Mouse (Mus musculus) hindbrain, embryonic 14.5 days (tissue): ENCODE measurements at regions not wholly inside any gene's neighbourhood (a gene's known extent, or its start where the extent isn't known, plus 50 kb on each side); places are given as distances from the start of the nearest gene placed in this dataset.

Source experiments
- ATAC-seq: fragments of 200-750 bp; cut with Nextera tagmentation; 2 replicates; pipeline ENCODE4 v1.8.0; 2017; ENCODE audit warnings: moderate number of reproducible peaks, mild to moderate bottlenecking, moderate TSS enrichment, moderate library complexity; ENCODE audit not compliant: low FRiP score
- DNase-seq: peaks from one replicate; pipeline ENCODE4 v3.0.0-alpha.2; 2015; ENCODE audit warnings: low spot score
- H3K27ac ChIP-seq: fragments of 300-500 bp; sonication (generic); 2 replicates; pipeline ENCODE4 v1.5.1; 2014; ENCODE audit warnings: mild to moderate bottlenecking, moderate library complexity
- H3K27me3 ChIP-seq: fragments of 300-500 bp; sonication (generic); 2 replicates; pipeline ENCODE4 v1.6.1; 2014; ENCODE audit warnings: mild to moderate bottlenecking, low read length, mixed read lengths; ENCODE audit not compliant: control insufficient read depth, insufficient read depth
- H3K36me3 ChIP-seq: fragments of 300-500 bp; sonication (generic); replicated peaks from 2 replicates; pipeline ENCODE4 v1.6.1; 2014; ENCODE audit not compliant: control insufficient read depth, insufficient read depth
- H3K4me1 ChIP-seq: fragments of 300-500 bp; sonication (generic); replicated peaks from 2 replicates; pipeline ENCODE4 v1.6.1; 2014; ENCODE audit warnings: antibody characterized with exemption, low read length, mixed read lengths; ENCODE audit not compliant: control insufficient read depth, insufficient read depth
- H3K4me2 ChIP-seq: fragments of 300-500 bp; sonication (generic); replicated peaks from 2 replicates; pipeline ENCODE4 v1.6.1; 2014; ENCODE audit warnings: mild to moderate bottlenecking, moderate library complexity
- H3K4me3 ChIP-seq: fragments of 300-500 bp; sonication (generic); replicated peaks from 2 replicates; pipeline ENCODE4 v1.5.1; 2014; ENCODE audit warnings: mild to moderate bottlenecking, low read length
- H3K9ac ChIP-seq: fragments of 300-500 bp; sonication (generic); 2 replicates; pipeline ENCODE4 v1.6.1; 2014
- H3K9me3 ChIP-seq: fragments of 300-500 bp; sonication (generic); 2 replicates; pipeline ENCODE4 v1.6.1; 2016; ENCODE audit warnings: low read length; ENCODE audit not compliant: control insufficient read depth
- WGBS: fragments of 180-500 bp; shearing (Covaris S2); extraction: QIAGEN DNeasy Blood & Tissue Kit; methylation state at CpG from one replicate; pipeline ENCODE4 v1.1.7; 2014; 5-methylcytosine and 5-hydroxymethylcytosine counted together

DNA sequence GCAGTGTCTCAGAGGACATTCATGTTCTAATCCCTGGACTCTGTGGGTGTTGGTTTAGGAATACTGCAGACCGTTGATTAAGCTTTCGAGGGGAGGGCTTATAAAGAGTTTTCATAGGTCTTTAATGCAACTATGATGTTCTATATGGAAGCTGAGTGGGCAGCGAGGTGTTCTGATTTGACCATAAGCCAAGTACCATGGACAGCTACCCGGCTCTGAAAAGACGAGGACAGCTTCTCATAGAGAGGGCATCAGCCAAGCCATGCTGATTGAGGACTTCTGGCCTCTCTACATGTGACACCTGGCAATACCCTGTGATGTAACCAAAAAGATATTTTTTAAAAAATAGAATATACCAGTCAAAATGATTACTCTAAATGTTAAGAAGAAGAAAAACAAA is 261.6 kb downstream of the Agtpbp1 start:
- DNase-seq = no peak
- H3K4me3 ChIP-seq = no peak overlapping the region
- H3K27ac ChIP-seq = no peak overlapping the region
- H3K36me3 ChIP-seq = no peaks in the 10 kb centered on the region
- WGBS = 52% methylated on average over 5 of the region's 5 CpGs
- no peak for ATAC-seq
- H3K9ac ChIP-seq = no peak overlapping the region
- no peak overlapping the region for H3K4me2 ChIP-seq
- H3K4me1 ChIP-seq = no peaks in the 10 kb centered on the region
- no peaks in the 10 kb centered on the region for H3K9me3 ChIP-seq
- no peaks in the 10 kb centered on the region for H3K27me3 ChIP-seq

DNA sequence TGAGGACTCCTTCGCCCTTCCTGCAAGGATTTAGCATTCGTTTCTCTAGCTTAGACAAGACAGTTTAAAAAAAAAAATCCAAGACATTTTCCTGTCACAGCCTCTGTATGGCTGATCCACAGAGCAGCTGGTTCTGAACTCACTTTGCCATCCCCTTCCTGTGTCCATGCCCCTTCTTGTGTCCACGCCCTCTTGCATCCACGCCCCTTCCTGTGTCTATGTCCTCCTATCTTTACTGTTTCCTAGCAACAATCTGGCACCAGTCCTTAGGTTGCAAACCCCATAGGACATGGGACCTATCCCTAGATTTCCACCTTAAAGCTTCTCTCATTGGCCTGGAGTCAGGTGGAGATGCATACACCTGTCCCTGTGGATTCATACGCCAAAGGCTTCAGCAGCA is 264.8 kb downstream of the Agtpbp1 start:
- Histone ChIP-seq H3K36me3 (no peaks in the 10 kb centered on the region), H3K4me2 (no peak overlapping the region), H3K27ac (no peak overlapping the region), H3K27me3 (no peaks in the 10 kb centered on the region), H3K4me3 (no peak overlapping the region), H3K9me3 (no peaks in the 10 kb centered on the region), H3K9ac (no peak overlapping the region), H3K4me1 (no peaks in the 10 kb centered on the region)
- WGBS = 88% methylated on average over 5 of the region's 5 CpGs
- no peak for ATAC-seq
- no peak for DNase-seq

DNA sequence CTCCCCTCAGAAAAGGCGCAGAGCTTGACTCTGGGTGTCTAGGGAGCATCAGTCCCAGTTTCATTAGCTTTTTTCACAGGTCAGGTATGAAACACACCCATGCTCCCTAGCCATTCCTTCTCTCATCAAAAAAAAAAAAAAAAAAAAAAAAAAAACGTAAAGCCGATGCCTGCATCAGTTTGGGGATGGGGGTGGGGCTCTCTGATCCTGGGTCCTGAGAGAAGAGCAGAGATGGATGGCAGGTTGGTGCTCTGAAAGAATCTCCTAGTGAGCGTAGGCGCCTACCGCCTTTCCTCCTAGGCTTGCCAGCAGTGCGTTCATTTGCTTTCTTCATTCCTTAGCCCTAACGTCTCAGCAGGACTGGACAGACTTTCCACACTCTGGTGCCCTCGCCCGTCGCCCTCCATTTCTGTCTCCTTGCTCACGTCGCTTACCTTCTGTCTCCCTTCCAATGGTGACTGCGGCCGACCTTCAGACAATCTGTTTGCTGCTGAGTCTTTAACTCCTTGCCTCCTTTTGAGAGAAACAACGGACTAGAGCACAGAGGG is 267.5 kb downstream of the Agtpbp1 start:
- ATAC-seq (no peak), DNase-seq (no peak)
- no peak overlapping the region for H3K9ac ChIP-seq
- H3K4me2 ChIP-seq = no peak overlapping the region
- no peaks in the 10 kb centered on the region for H3K36me3 ChIP-seq
- H3K4me3 ChIP-seq = no peak overlapping the region
- H3K27me3 ChIP-seq = no peaks in the 10 kb centered on the region
- H3K9me3 ChIP-seq = no peaks in the 10 kb centered on the region
- H3K4me1 ChIP-seq = no peaks in the 10 kb centered on the region
- WGBS = 46% methylated on average over 16 of the region's 16 CpGs
- H3K27ac ChIP-seq = no peak overlapping the region

DNA sequence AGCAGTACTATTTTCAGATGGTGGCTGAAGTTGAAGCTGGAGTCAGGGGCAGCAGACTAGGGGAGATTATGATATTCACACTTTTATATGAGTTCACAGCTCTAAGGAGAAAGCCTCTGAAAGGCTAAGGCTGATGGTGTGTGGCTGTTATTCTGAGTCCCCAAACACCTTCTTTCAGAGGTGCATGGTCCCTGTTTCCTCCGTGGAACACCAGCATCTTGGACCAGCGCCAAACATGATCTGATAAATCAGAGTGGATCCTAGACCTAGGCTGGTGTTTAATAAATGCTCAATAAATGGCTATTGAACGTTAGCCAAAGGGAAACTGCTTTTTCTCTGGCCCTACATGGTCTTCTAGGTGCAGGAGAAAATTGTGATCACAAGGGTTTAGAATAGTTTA is 269.2 kb downstream of the Agtpbp1 start:
- WGBS = 64% methylated on average over 3 of the region's 3 CpGs
- ATAC-seq (no peak), DNase-seq (no peak)
- no peaks in the 10 kb centered on the region for H3K27me3 ChIP-seq
- H3K4me2 ChIP-seq = no peak overlapping the region
- H3K27ac ChIP-seq = no peak overlapping the region
- no peaks in the 10 kb centered on the region for H3K4me1 ChIP-seq
- no peak overlapping the region for H3K9ac ChIP-seq
- no peak overlapping the region for H3K4me3 ChIP-seq
- H3K9me3 ChIP-seq = no peaks in the 10 kb centered on the region
- H3K36me3 ChIP-seq = no peaks in the 10 kb centered on the region

DNA sequence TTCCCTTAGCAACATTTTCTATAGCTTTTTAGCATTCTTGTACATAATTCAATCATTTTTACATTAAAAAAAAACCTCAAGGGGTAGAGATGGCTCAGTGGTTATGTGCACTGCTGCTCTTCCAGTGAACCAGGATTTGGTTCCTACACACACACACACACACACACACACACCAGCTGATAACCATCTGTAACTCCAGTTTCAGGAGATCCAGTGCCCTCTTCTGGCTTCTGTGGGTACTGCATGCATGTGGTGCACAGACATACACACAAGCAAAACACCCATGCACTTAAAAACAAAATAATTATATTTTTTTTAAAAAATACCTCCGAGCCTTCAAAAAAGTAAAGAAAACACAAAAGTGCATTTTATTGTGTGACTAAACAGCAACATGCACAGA is 270.6 kb downstream of the Agtpbp1 start:
- Histone ChIP-seq H3K4me1 (no peaks in the 10 kb centered on the region), H3K4me2 (no peak overlapping the region), H3K27me3 (no peaks in the 10 kb centered on the region), H3K9ac (no peak overlapping the region), H3K36me3 (no peaks in the 10 kb centered on the region), H3K9me3 (no peaks in the 10 kb centered on the region), H3K4me3 (no peak overlapping the region), H3K27ac (no peak overlapping the region)
- 70% methylated on average over 1 of the region's 1 CpGs for WGBS
- DNase-seq (no peak), ATAC-seq (no peak)

DNA sequence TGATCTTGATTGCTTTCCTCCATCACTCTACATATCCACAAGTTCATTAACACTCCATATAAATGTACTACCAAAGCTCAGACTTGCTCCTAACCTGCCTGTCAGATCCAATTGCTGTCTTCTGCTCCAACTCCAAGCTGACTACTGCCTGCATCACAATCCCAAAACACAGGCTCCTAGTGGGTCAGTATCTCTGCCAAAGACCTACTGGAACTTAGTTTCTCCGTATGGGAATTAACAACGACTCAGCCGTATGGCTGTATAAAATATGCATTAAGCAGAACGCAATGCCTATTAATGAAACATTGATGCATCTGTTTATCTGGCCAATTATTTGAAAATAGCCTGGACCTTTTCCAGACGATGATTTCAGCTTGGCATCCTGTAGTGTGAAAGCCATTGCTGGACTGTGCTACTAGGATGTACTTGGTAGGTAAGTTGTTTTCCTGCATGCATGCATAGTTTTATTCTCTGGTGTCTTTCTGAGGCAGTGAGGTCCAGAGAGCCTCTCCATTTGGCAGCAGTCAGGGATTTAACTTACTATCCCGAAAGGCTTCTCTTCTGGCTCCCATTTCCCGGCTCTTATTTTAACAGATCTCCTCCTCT is 271.2 kb downstream of the Agtpbp1 start:
- Histone ChIP-seq H3K4me3 (no peak overlapping the region), H3K27ac (no peak overlapping the region), H3K9me3 (no peaks in the 10 kb centered on the region), H3K9ac (no peak overlapping the region), H3K27me3 (no peaks in the 10 kb centered on the region), H3K4me1 (no peaks in the 10 kb centered on the region), H3K4me2 (no peak overlapping the region), H3K36me3 (no peaks in the 10 kb centered on the region)
- DNase-seq (no peak), ATAC-seq (no peak)
- 77% methylated on average over 7 of the region's 7 CpGs for WGBS

DNA sequence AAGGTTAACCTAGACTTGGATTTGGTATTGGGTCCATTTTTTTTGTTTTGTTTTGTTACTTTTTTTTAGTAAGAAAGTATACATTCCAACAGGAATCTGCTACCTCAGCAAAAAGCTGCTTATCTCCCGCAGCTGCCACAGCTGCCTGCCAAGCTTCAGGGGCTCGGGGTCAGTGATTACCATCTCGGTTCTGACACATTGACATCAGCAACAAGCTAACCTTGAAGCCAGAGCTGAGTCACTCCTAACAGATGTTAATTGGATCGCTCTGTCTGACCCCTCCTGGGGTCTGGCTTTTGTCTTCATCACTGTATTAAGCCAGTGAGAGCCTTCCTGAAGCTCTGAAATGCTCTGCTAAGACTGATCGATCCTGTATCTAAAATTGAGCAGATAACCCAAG is 292.1 kb downstream of the Agtpbp1 start:
- Histone ChIP-seq H3K4me2 (no peak overlapping the region), H3K4me3 (no peak overlapping the region), H3K27me3 (no peaks in the 10 kb centered on the region), H3K27ac (no peak overlapping the region), H3K9me3 (no peaks in the 10 kb centered on the region), H3K36me3 (no peaks in the 10 kb centered on the region), H3K4me1 (peaks cover 12% of the 10 kb centered on the region; the same call in 1 of the 2 replicates), H3K9ac (no peak overlapping the region)
- ATAC-seq (no peak), DNase-seq (no peak)
- 5% methylated on average over 5 of the region's 5 CpGs for WGBS

DNA sequence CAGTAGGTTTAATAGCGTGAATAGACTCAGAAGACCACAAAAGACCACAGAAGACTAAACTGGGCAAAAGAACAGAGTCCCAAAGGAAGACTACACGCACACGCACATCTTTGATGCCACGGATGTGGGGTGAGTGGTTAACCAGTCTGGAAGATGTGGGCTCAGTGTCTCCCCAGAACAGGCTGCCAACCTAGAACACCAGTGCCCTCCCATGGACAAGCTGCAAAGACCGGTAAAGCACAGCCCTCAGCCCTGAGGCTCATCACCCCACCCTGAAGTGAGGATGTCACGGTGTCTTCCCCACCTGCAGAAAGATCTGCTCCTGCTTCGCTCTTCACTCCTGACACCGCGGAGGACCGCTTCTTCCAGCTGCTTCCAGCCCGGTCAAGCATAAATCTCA is 295.9 kb downstream of the Agtpbp1 start:
- WGBS = 63% methylated on average over 11 of the region's 11 CpGs
- Histone ChIP-seq H3K9ac (no peak overlapping the region), H3K27me3 (no peaks in the 10 kb centered on the region), H3K9me3 (no peaks in the 10 kb centered on the region), H3K36me3 (no peaks in the 10 kb centered on the region), H3K4me1 (peaks cover 14% of the 10 kb centered on the region; the same call in 1 of the 2 replicates), H3K4me2 (no peak overlapping the region), H3K4me3 (no peak overlapping the region), H3K27ac (no peak overlapping the region)
- ATAC-seq = no peak
- peak; percentile 53 for DNase-seq

DNA sequence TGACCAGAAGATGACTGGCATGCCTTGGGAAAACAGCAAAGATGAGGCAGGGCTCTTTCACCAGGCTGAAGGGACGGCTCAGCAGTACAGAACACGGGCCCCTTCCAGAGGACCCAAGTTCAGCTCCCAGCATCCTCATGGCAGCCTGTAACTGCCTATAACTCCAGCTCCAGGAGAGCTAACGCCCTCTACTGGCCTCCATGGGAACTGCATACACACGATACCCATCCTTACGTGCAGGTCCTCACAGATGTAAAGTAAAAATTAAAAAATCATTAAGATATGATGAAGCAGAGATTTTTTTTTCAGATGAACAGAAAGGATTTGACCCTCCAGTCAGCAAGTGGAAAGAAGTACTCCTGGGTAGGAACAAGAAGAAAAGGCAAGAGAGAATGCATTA is 303.8 kb downstream of the Agtpbp1 start:
- Histone ChIP-seq H3K9ac (no peak overlapping the region), H3K4me3 (no peak overlapping the region), H3K4me1 (no peaks in the 10 kb centered on the region), H3K4me2 (no peak overlapping the region), H3K36me3 (no peaks in the 10 kb centered on the region), H3K27ac (no peak overlapping the region), H3K9me3 (no peaks in the 10 kb centered on the region), H3K27me3 (no peaks in the 10 kb centered on the region)
- no peak for ATAC-seq
- 86% methylated on average over 5 of the region's 5 CpGs for WGBS
- DNase-seq = no peak

DNA sequence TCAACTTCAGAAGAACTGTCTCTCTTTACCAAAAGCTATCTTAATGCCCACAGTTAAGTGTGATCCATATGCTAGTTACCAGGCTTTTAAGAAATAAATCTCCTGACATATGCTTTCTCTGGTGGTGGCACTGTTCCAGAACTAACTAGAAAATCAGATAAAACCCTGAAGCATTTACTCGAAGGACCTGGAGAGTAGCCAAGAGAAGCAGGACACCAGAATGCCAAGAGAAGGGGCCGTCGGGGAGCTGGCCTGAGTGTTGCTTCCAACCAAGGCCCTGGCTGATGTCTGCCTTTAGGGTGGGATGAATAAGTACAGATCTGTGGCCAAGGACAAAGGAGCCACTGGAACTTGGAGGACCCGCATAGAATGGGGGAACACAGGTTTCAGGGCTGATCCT is 305.9 kb downstream of the Agtpbp1 start:
- DNase-seq (no peak), ATAC-seq (no peak)
- 48% methylated on average over 4 of the region's 4 CpGs for WGBS
- no peaks in the 10 kb centered on the region for H3K9me3 ChIP-seq
- no peak overlapping the region for H3K27ac ChIP-seq
- no peak overlapping the region for H3K9ac ChIP-seq
- H3K36me3 ChIP-seq = no peaks in the 10 kb centered on the region
- H3K4me1 ChIP-seq = no peaks in the 10 kb centered on the region
- H3K27me3 ChIP-seq = no peaks in the 10 kb centered on the region
- H3K4me2 ChIP-seq = no peak overlapping the region
- no peak overlapping the region for H3K4me3 ChIP-seq
